Mouse (Mus musculus): ENCODE data around the gene Nom1.
"Not testable (repeated sequence)": the region's sequence is repeated elsewhere in the genome, so short reads cannot be mapped to it uniquely, and the experiment has no call there.

The Nom1 gene

GRCm38 (mm10) chr5:29434228-29434871 is at the start of gene Nom1:
Gene Nom1 (plus strand): TSS chr5:29434664.
- peak; percentile 95 for DNase-seq (ENCODE audit: low read depth, low spot score)

GRCm38 (mm10) chr5:29387591-29387990 is 46.9 kb upstream of the Nom1 start:
- DNase-seq (ENCODE audit: low read depth, low spot score), result no peak

- no peak for DNase-seq (ENCODE audit: low read depth, low spot score)
Measured at GRCm38 (mm10) chr5:29388181-29388943, 46.1 kb upstream of the Nom1 start.

GRCm38 (mm10) chr5:29388944-29389765 is 45.3 kb upstream of the Nom1 start:
- peak; percentile 50 for DNase-seq (ENCODE audit: low read depth, low spot score)

GRCm38 (mm10) chr5:29398427-29398826 is 36.0 kb upstream of the Nom1 start:
- DNase-seq (ENCODE audit: low read depth, low spot score), result no peak

- no peak for DNase-seq (ENCODE audit: low read depth, low spot score)
Measured at GRCm38 (mm10) chr5:29410854-29411253, 23.6 kb upstream of the Nom1 start.

GRCm38 (mm10) chr5:29413041-29413440 is 21.4 kb upstream of the Nom1 start:
- no peak for DNase-seq (ENCODE audit: low read depth, low spot score)

GRCm38 (mm10) chr5:29423330-29423729 is 11.1 kb upstream of the Nom1 start:
- DNase-seq (ENCODE audit: low read depth, low spot score), result not testable (repeated sequence)

GRCm38 (mm10) chr5:29434872-29435358 is 451 bp downstream of the Nom1 start:
- no peak for DNase-seq (ENCODE audit: low read depth, low spot score)

- no peak for DNase-seq (ENCODE audit: low read depth, low spot score)
Measured at GRCm38 (mm10) chr5:29435491-29435890, 1.0 kb downstream of the Nom1 start.

GRCm38 (mm10) chr5:29436728-29437127 is 2.3 kb downstream of the Nom1 start:
- DNase-seq (ENCODE audit: low read depth, low spot score), result not testable (repeated sequence)

GRCm38 (mm10) chr5:29445275-29445674 is 10.8 kb downstream of the Nom1 start:
- no peak for DNase-seq (ENCODE audit: low read depth, low spot score)

GRCm38 (mm10) chr5:29452352-29452751 is 17.9 kb downstream of the Nom1 start:
- DNase-seq (ENCODE audit: low read depth, low spot score), result no peak

- no peak for DNase-seq (ENCODE audit: low read depth, low spot score)
Measured at GRCm38 (mm10) chr5:29456895-29457656, 22.6 kb downstream of the Nom1 start.

- no peak for DNase-seq (ENCODE audit: low read depth, low spot score)
Measured at GRCm38 (mm10) chr5:29462943-29463686, 28.7 kb downstream of the Nom1 start.

- peak; percentile 10 for DNase-seq (ENCODE audit: low read depth, low spot score)
Measured at GRCm38 (mm10) chr5:29467489-29468350, 33.3 kb downstream of the Nom1 start.

- no peak for DNase-seq (ENCODE audit: low read depth, low spot score)
Measured at GRCm38 (mm10) chr5:29468351-29469065, 34.0 kb downstream of the Nom1 start.

- DNase-seq (ENCODE audit: low read depth, low spot score), result no peak
Measured at GRCm38 (mm10) chr5:29469501-29469900, 35.0 kb downstream of the Nom1 start.

GRCm38 (mm10) chr5:29470271-29470670 is 35.8 kb downstream of the Nom1 start:
- DNase-seq (ENCODE audit: low read depth, low spot score), result no peak
